Mouse (Mus musculus): ENCODE data around the gene Lrrc72. TPM values are rescaled to one million over a fixed set of nuclear protein-coding genes. Genes with fewer than 3 reads are reported as not detected.

Lrrc72 gene
- polyA plus RNA-seq, 1 experiment from 2014 or later, result not detected

Other genes with a start within 250 kb of the Lrrc72 start
- 91.3 and 108 TPM in 2 replicates for gene Tspan13, start 210.9 kb downstream of the Lrrc72 start, polyA plus RNA-seq (2015; fragmentation: Nextera tagmentation; extraction: Ambion mirVana)
- gene Ankmy2, start 96.3 kb downstream of the Lrrc72 start, polyA plus RNA-seq (2015; fragmentation: Nextera tagmentation; extraction: Ambion mirVana), result 37.4 and 41.6 TPM in 2 replicates
- 198 and 218 TPM in 2 replicates for gene Bzw2, start 95.3 kb downstream of the Lrrc72 start, polyA plus RNA-seq (2015; fragmentation: Nextera tagmentation; extraction: Ambion mirVana)
- gene Sostdc1, start 60.7 kb upstream of the Lrrc72 start, polyA plus RNA-seq (2015; fragmentation: Nextera tagmentation; extraction: Ambion mirVana), result 161 and 163 TPM in 2 replicates
- 17.2 and 17.4 TPM in 2 replicates for gene Ispd, start 128.1 kb upstream of the Lrrc72 start, polyA plus RNA-seq (2015; fragmentation: Nextera tagmentation; extraction: Ambion mirVana)
- gene D630036H23Rik, start 128.8 kb upstream of the Lrrc72 start, polyA plus RNA-seq (2015; fragmentation: Nextera tagmentation; extraction: Ambion mirVana), result 2.1 and 2.2 TPM in 2 replicates

Measured in kidney, embryonic 16.5 days (tissue).